Mouse (Mus musculus): Measurements from ENCODE around the gene Nr4a2.
A peak's percentile ranks its signal among the peaks of the same experiment; 100 is the strongest.

Gene Nr4a2

GRCm38 (mm10) chr2:57111791-57112538, 11.8 kb downstream of the Nr4a2 start:
- peak; percentile 37 for DNase-seq (ENCODE audit: low read depth, low spot score)

- peak; percentile 24 for DNase-seq (ENCODE audit: low read depth, low spot score)
Observed at GRCm38 (mm10) chr2:57111011-57111790, 12.6 kb downstream of the Nr4a2 start.

- no peak for DNase-seq (ENCODE audit: low read depth, low spot score)
Observed at GRCm38 (mm10) chr2:57110401-57110800, 13.4 kb downstream of the Nr4a2 start.

DNA sequence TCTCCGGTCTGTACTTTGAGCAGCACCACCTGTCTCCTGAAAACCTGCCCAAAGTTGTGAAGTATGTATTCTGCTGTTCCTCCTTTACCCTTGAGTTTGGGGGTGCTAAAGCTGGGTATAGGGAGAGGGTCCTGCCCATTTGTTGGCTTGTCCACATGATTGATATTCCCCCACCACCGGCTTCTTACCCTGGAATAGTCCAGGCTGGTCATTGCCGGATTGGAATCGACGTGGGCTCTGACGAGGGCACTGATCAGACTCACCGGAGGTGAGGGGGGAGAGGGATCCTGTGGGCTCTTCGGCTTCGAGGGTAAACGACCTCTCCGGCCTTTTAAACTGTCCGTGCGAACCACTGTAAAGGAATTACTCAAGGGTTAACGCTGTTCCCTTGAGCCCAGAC, 13.9 kb downstream of the Nr4a2 start:
- DNase-seq (ENCODE audit: low read depth, low spot score): no peak

GRCm38 (mm10) chr2:57109301-57109700, 14.5 kb downstream of the Nr4a2 start:
- DNase-seq (ENCODE audit: low read depth, low spot score): no peak

DNA sequence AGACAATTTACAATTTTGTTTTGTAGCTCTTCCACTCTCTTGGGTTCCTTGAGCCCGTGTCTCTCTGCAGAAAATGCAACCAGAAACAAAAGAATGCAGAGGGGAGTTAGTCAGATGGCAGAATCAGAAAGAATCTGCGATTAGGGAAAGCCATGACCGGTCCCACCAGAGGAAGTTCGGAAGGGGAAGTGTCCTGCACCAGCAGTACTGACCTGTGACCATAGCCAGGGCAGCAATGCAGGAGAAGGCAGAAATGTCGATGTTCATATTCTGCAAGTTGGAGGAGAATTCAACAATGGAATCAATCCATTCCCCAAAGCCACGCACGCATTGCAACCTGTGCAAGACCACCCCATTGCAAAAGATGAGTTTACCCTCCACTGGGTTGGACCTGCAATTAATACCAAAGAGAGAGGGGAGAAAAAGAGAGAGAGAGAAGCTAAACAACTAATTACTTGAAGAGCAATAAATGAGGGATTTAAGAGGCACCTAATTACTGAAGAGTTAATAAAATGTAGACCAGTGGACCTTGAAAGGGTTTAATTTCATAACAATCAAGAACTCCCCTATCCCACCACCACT, 15.4 kb downstream of the Nr4a2 start:
- no peak for DNase-seq (ENCODE audit: low read depth, low spot score)

GRCm38 (mm10) chr2:57105401-57105800, 18.4 kb downstream of the Nr4a2 start:
- DNase-seq (ENCODE audit: low read depth, low spot score): no peak

DNA sequence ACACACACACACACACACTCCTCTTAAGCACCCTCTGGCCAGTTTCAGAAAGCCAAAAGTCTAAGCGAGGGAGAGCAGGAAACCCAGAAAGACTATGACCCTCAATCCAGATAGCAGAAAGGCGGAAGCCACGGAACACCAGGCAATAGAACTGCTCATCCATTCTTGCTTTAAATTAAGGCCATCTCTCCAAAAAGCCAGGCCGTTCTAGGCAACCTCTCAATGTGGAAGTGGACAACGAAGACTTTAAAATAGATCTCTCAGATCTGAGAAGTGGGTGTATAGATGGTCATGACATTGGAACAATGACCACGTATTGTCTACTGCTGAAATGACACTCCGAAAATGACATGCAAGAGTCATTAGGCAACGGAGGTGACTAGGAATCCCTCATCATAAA, 19.1 kb downstream of the Nr4a2 start:
- no peak for DNase-seq (ENCODE audit: low read depth, low spot score)

DNA sequence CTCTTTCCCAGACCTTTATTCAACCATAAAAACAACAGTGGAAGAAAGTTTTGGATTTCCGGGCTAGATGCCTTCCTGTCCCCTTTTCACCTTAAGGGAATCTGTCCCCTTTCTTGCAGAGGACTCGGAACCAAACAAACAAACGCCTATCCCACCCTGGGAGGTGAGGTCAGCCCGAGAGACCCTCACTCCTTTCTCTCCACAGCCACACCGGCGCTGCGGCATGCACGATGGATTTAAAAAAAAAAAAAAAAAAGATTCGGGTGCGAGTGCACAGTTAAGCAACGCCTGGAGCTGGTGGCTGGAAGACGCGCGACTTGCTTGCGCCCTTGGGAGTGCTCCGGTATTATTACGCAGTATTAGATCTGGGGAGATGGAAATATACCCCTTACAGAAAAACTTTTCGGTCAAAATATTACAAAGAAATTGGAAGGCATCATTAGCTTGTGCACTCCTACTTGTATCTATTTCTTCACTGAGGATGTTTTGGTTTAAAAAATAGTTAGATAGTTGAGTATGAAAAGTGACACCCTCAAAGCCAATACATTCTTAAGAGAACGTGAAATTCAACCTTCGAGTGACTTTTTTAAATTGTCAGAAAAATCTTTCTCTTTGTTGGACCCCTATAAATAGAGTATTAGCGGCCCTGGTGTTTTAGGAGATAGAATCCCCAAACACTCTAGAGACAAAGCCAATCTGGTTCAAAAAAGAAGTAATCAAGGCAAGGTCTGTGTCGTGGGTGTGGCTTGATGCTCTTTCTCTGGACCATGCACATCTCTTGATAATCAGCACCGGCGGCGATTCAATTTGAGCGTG, 19.8 kb downstream of the Nr4a2 start:
- DNase-seq (ENCODE audit: low read depth, low spot score): no peak

- DNase-seq (ENCODE audit: low read depth, low spot score): no peak
Observed at GRCm38 (mm10) chr2:57102856-57103844, 20.7 kb downstream of the Nr4a2 start.

- no peak for DNase-seq (ENCODE audit: low read depth, low spot score)
Observed at GRCm38 (mm10) chr2:57102091-57102855, 21.5 kb downstream of the Nr4a2 start.

DNA sequence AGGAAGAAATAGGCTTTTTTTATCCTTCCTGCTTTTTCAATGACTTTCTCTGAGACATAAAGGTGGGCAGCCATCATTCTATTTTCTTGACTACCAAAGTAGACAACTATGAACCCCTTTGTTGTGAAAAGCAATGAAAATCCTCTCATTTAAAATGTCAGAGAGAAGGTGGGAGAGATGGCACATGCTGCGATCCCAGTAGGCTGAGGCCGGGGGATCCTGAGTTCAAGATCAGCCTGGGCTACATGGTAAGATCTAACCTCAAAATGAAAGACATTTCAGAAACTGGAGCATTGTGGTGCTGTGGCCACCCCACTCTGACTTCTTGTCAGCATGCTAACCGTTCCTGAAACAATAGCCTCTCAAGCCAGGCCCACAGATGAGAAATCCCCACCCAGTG, 23.6 kb downstream of the Nr4a2 start:
- DNase-seq (ENCODE audit: low read depth, low spot score): no peak

- DNase-seq (ENCODE audit: low read depth, low spot score): no peak
Observed at GRCm38 (mm10) chr2:57072452-57072851, 51.4 kb downstream of the Nr4a2 start.

DNA sequence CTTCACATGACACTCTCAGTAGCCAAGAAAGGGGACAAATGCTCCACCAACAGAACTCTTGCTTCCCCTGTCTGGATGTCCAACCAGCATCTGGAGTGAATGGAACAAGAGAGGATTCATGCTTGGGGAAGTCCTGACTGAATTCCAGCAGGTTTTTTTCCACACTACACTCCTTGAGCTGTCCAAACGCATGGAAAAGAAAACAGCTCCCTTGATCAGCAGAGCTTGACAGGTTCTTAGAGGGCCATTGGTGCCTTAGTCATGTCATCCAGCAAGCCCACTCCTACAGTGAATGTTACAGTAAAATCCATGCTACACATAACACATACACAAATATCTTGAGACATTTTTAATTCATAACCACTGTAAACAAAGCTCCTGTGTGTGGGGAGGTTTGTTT, 60.3 kb downstream of the Nr4a2 start:
- no peak for DNase-seq (ENCODE audit: low read depth, low spot score)

Measured in CD4-positive, CD25-positive, alpha-beta regulatory T cell, adult 2 months (primary cell).